Mouse (Mus musculus): Measurements from ENCODE around the gene Zic5. TPM values are rescaled to one million over a fixed set of nuclear protein-coding genes. Genes with fewer than 3 reads are reported as not detected.

Zic5 gene
- polyA plus RNA-seq, 1 experiment from 2014 or later, result not detected

DNA sequence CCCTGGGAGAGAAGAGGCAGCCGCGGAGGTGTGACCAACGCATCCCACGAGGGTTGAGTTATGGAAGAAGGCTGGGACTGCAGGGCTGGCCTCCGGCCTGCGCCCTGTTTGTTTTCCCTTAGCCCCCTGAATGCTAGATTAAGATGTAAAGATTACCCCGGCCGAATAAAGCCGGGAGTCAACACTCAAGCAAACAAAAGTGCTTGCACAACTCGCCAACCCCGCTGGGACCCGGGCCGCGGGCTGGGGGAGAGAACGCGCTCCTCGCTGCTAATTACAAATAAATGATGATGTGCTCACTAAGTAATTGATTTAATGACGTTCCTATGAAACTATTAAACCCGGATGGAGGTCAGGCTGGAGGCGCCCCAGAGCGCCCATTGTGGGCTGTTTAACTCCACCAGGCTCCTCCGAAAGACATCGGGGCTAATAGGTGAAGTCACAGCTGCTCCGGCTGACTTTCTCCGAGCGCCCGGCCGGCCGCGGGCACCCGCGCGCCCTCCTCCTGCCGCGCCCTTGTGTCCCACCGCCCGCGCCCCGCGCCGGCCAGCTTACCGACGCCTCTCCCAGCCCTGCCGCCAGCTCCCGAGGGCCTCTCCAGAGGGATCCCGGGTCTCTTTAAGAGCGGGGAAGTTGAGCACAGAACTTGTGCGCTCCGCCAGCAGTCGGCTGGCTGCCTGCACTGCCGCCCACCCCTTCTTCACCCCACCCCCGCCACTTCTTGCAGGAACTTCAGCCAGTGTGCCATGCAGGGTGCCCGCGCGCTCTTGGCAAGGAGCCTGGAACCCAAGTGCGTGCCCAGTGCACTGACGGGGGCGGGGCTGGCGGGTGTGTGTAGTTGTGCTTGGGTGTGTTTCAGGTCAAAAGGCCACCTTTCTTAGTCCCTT lies 14.7 kb downstream of the Zic5 start, which contains the start of gene Gm5089:
TSS of gene Gm5089 (minus strand) at position 620 of the 887 bp plus-strand sequence.
- no peaks in the 10 kb centered on the region for H3K36me3 ChIP-seq (ENCODE audit: control insufficient read depth, insufficient read depth)
- no peaks in the 10 kb centered on the region for H3K9me3 ChIP-seq (ENCODE audit: control insufficient read depth)
- H3K27me3 ChIP-seq (replicated peaks; ENCODE audit: control insufficient read depth, insufficient read depth, low read length), result peaks cover 75% of the 10 kb centered on the region
- H3K4me1 ChIP-seq (replicated peaks; ENCODE audit: control insufficient read depth, insufficient read depth, low read length), result no peaks in the 10 kb centered on the region
- peak within 1 kb of the TSS; percentile 43 for H3K4me2 ChIP-seq (replicated peaks; ENCODE audit: low read depth)
- no peak for TF ChIP-seq CTCF (IDR thresholded peaks at IDR 0.05; ENCODE audit: low read depth)
- ATAC-seq, result no peak
- no peak within 1 kb of the TSS for H3K27ac ChIP-seq (ENCODE audit: low read depth, low read length)
- H3K4me3 ChIP-seq (ENCODE audit: low read depth, low read length), result peak within 1 kb of the TSS; percentile 14; the same call in 1 of the 2 replicates
- no peak within 1 kb of the TSS for H3K9ac ChIP-seq (ENCODE audit: low read depth, low read length)
- 1% methylated on average over 59 of the region's 59 CpGs for WGBS

GRCm38 (mm10) chr14:122449601-122450495 lies 15.6 kb downstream of the Zic5 start:
- Histone ChIP-seq H3K27ac (ENCODE audit: low read depth, low read length) (no peak overlapping the region), H3K36me3 (ENCODE audit: control insufficient read depth, insufficient read depth) (no peaks in the 10 kb centered on the region), H3K9ac (ENCODE audit: low read depth, low read length) (no peak overlapping the region), H3K4me3 (ENCODE audit: low read depth, low read length) (no peak overlapping the region), H3K27me3 (replicated peaks; ENCODE audit: control insufficient read depth, insufficient read depth, low read length) (peaks cover 66% of the 10 kb centered on the region), H3K4me1 (replicated peaks; ENCODE audit: control insufficient read depth, insufficient read depth, low read length) (no peaks in the 10 kb centered on the region), H3K9me3 (ENCODE audit: control insufficient read depth) (no peaks in the 10 kb centered on the region), H3K4me2 (replicated peaks; ENCODE audit: low read depth) (no peak overlapping the region)
- TF ChIP-seq CTCF (IDR thresholded peaks at IDR 0.05; ENCODE audit: low read depth), result no peak
- ATAC-seq, result no peak
- 6% methylated on average over 29 of the region's 29 CpGs for WGBS

DNA sequence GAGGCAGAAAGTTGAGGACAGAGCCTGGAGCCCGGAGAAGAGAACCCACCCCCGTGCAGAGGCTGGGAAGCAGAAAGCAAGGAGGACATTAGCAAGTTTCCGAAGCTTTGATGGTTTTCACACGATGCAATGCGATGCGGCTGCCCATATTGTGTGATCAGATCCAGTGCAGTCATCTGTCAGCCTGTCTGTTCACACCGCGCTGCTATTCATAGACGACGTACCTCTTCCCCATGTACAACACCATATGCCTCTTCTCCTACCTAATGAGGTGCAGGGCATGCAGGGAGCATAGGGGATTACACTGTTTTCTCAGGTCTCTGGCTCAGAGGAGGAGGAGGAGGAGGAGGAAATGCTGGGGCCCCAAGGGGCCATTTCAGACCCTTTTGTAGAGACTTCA lies 28.6 kb downstream of the Zic5 start:
- TF ChIP-seq CTCF (IDR thresholded peaks at IDR 0.05; ENCODE audit: low read depth), result no peak
- Histone ChIP-seq H3K4me3 (ENCODE audit: low read depth, low read length) (no peak overlapping the region), H3K27me3 (replicated peaks; ENCODE audit: control insufficient read depth, insufficient read depth, low read length) (peaks cover 3% of the 10 kb centered on the region; the same call in 1 of the 2 replicates), H3K27ac (ENCODE audit: low read depth, low read length) (no peak overlapping the region), H3K4me1 (replicated peaks; ENCODE audit: control insufficient read depth, insufficient read depth, low read length) (no peaks in the 10 kb centered on the region), H3K36me3 (ENCODE audit: control insufficient read depth, insufficient read depth) (no peaks in the 10 kb centered on the region), H3K4me2 (replicated peaks; ENCODE audit: low read depth) (no peak overlapping the region), H3K9ac (ENCODE audit: low read depth, low read length) (no peak overlapping the region), H3K9me3 (ENCODE audit: control insufficient read depth) (no peaks in the 10 kb centered on the region)
- no peak for ATAC-seq
- WGBS, result 77% methylated on average over 10 of the region's 10 CpGs

DNA sequence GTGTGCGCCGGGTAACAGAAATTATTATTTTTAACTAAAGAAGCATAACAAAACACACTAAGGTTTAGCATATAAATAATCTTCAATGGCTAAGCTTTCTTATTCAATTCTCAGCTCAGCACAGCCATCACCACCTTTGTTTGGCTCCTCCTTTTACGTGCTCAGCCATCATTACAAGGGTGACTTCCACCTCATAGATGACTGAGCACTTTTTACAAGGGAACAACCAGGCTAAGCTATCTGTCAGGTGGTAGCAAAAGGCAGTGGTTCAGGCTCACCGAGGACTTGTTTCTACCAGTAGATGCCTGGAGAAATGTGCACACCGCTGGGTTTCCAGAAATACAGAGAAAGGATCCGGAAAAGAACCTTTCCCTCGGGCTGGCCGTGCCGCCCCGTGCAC lies 31.4 kb downstream of the Zic5 start:
- H3K9me3 ChIP-seq (ENCODE audit: control insufficient read depth), result no peaks in the 10 kb centered on the region
- no peak for ATAC-seq
- 89% methylated on average over 10 of the region's 10 CpGs for WGBS

DNA sequence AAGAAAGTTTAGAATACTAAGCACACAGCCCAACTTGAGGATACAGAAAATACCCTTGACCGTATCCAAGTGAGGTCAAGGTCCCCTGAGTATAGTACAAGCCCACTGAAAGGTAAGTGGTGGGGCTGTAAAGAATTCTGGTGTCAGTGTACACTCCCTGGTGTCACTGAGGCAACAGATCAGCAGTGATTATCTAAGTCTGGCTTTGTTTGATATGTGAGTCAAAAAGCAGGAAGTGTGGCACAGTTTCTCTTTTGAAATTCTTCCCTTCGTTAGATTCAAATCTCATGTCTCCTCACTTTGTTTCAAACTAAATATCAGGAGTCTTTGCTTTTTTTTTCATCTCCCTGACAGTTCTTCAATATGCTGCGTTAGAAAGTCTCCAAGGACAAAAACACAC lies 32.9 kb downstream of the Zic5 start:
- no peaks in the 10 kb centered on the region for H3K4me1 ChIP-seq (replicated peaks; ENCODE audit: control insufficient read depth, insufficient read depth, low read length)
- no peak overlapping the region for H3K27ac ChIP-seq (ENCODE audit: low read depth, low read length)
- 0 out of 2 replicates have a peak, but pooled peaks cover 3% of the 10 kb centered on the region for H3K27me3 ChIP-seq (replicated peaks; ENCODE audit: control insufficient read depth, insufficient read depth, low read length)
- WGBS, result 42% methylated on average over 3 of the region's 3 CpGs
- H3K9ac ChIP-seq (ENCODE audit: low read depth, low read length), result no peak overlapping the region
- no peak for TF ChIP-seq CTCF (IDR thresholded peaks at IDR 0.05; ENCODE audit: low read depth)
- ATAC-seq, result no peak
- no peak overlapping the region for H3K4me3 ChIP-seq (ENCODE audit: low read depth, low read length)
- H3K36me3 ChIP-seq (ENCODE audit: control insufficient read depth, insufficient read depth), result no peaks in the 10 kb centered on the region
- H3K9me3 ChIP-seq (ENCODE audit: control insufficient read depth), result no peaks in the 10 kb centered on the region
- no peak overlapping the region for H3K4me2 ChIP-seq (replicated peaks; ENCODE audit: low read depth)

More for the DNA sequence above, 31.4 kb downstream of the Zic5 start:
- Histone ChIP-seq H3K36me3 (ENCODE audit: control insufficient read depth, insufficient read depth) (no peaks in the 10 kb centered on the region), H3K27ac (ENCODE audit: low read depth, low read length) (no peak overlapping the region), H3K9ac (ENCODE audit: low read depth, low read length) (no peak overlapping the region), H3K27me3 (replicated peaks; ENCODE audit: control insufficient read depth, insufficient read depth, low read length) (0 out of 2 replicates have a peak, but pooled peaks cover 3% of the 10 kb centered on the region), H3K4me1 (replicated peaks; ENCODE audit: control insufficient read depth, insufficient read depth, low read length) (no peaks in the 10 kb centered on the region), H3K4me3 (ENCODE audit: low read depth, low read length) (no peak overlapping the region), H3K4me2 (replicated peaks; ENCODE audit: low read depth) (no peak overlapping the region)
- TF ChIP-seq CTCF (IDR thresholded peaks at IDR 0.05; ENCODE audit: low read depth), result no peak

DNA sequence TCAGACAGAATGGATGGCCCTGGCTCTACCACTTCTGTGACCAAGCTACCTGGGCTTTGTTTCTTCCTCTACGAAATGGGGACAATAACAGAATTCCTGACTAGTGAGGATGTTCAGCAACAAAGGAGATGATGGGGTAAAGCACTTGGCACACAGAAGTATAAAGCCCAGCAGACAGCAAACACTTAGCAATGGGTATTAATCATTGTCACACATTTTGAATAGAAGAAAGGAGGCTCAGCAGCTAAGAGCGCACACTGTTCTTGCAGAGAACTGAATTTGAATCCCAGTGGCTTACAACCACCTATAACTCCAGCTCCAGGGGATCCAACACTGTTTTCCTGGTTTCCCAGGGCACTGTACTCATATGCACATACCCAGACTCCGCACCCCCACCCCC lies 37.8 kb downstream of the Zic5 start:
- Histone ChIP-seq H3K27ac (ENCODE audit: low read depth, low read length) (no peak overlapping the region), H3K9ac (ENCODE audit: low read depth, low read length) (no peak overlapping the region), H3K4me3 (ENCODE audit: low read depth, low read length) (no peak overlapping the region), H3K27me3 (replicated peaks; ENCODE audit: control insufficient read depth, insufficient read depth, low read length) (0 out of 2 replicates have a peak, but pooled peaks cover 3% of the 10 kb centered on the region), H3K36me3 (ENCODE audit: control insufficient read depth, insufficient read depth) (no peaks in the 10 kb centered on the region), H3K9me3 (ENCODE audit: control insufficient read depth) (no peaks in the 10 kb centered on the region), H3K4me2 (replicated peaks; ENCODE audit: low read depth) (no peak overlapping the region), H3K4me1 (replicated peaks; ENCODE audit: control insufficient read depth, insufficient read depth, low read length) (no peaks in the 10 kb centered on the region)
- no peak for TF ChIP-seq CTCF (IDR thresholded peaks at IDR 0.05; ENCODE audit: low read depth)
- ATAC-seq, result no peak
- 75% methylated on average over 3 of the region's 3 CpGs for WGBS

Data from intestine, postnatal 0 days (tissue).